Mouse (Mus musculus): ENCODE data around the gene Gna11. TPM values are rescaled to one million over a fixed set of nuclear protein-coding genes. Genes with fewer than 3 reads are reported as not detected.

The Gna11 gene
- total RNA-seq, 2 experiments from 2014 or later = 26.2 to 31.8 TPM

- DNase-seq (ENCODE audit: low spot score) = no peak
These were observed 37.9 kb downstream of the Gna11 start for GRCm38 (mm10) chr10:81507095-81507494.

- DNase-seq (ENCODE audit: low spot score) = no peak
These were observed 39.9 kb downstream of the Gna11 start for GRCm38 (mm10) chr10:81505016-81505664.

- peak; percentile 90 for DNase-seq (ENCODE audit: low spot score)
These were observed 42.3 kb downstream of the Gna11 start for GRCm38 (mm10) chr10:81502658-81503057.

- no peak for DNase-seq (ENCODE audit: low spot score)
These were observed 43.1 kb downstream of the Gna11 start for GRCm38 (mm10) chr10:81501863-81502262.

- no peak for DNase-seq (ENCODE audit: low spot score)
These were observed 45.0 kb downstream of the Gna11 start, which contains the start of gene S1pr4 for GRCm38 (mm10) chr10:81500032-81500431. TSS of gene S1pr4 (minus strand) at chr10:81500132.

- DNase-seq (ENCODE audit: low spot score) = no peak
These were observed 45.6 kb downstream of the Gna11 start for GRCm38 (mm10) chr10:81499250-81499901.

- no peak for DNase-seq (ENCODE audit: low spot score)
These were observed 46.4 kb downstream of the Gna11 start for GRCm38 (mm10) chr10:81498316-81499249.

- DNase-seq (ENCODE audit: low spot score) = no peak
These were observed 47.4 kb downstream of the Gna11 start for GRCm38 (mm10) chr10:81497401-81498270.

GRCm38 (mm10) chr10:81496969-81497368 lies 48.0 kb downstream of the Gna11 start:
- no peak for DNase-seq (ENCODE audit: low spot score)

- DNase-seq (ENCODE audit: low spot score) = peak; percentile 99
These were observed 48.6 kb downstream of the Gna11 start, which contains the start of gene Ncln for GRCm38 (mm10) chr10:81496264-81496901. TSS of gene Ncln (minus strand) at chr10:81496392.

GRCm38 (mm10) chr10:81495616-81496263 lies 49.2 kb downstream of the Gna11 start:
- DNase-seq (ENCODE audit: low spot score) = peak; percentile 34

GRCm38 (mm10) chr10:81495151-81495550 lies 49.8 kb downstream of the Gna11 start:
- no peak for DNase-seq (ENCODE audit: low spot score)

- no peak for DNase-seq (ENCODE audit: low spot score)
These were observed 50.5 kb downstream of the Gna11 start for GRCm38 (mm10) chr10:81494260-81495041.

- DNase-seq (ENCODE audit: low spot score) = no peak
These were observed 51.3 kb downstream of the Gna11 start for GRCm38 (mm10) chr10:81493601-81494220.

- no peak for DNase-seq (ENCODE audit: low spot score)
These were observed 52.3 kb downstream of the Gna11 start for GRCm38 (mm10) chr10:81492606-81493240.

GRCm38 (mm10) chr10:81491018-81491417 lies 54.0 kb downstream of the Gna11 start:
- DNase-seq (ENCODE audit: low spot score) = no peak

GRCm38 (mm10) chr10:81489941-81490340 lies 55.0 kb downstream of the Gna11 start:
- no peak for DNase-seq (ENCODE audit: low spot score)

GRCm38 (mm10) chr10:81488081-81488480 lies 56.9 kb downstream of the Gna11 start:
- DNase-seq (ENCODE audit: low spot score) = no peak
